Mouse (Mus musculus) heart, embryonic 13.5 days (tissue): Measurements from ENCODE around the gene Mgat4c. TPM values are rescaled to one million over a fixed set of nuclear protein-coding genes. Genes with fewer than 3 reads are reported as not detected.
"Not testable (repeated sequence)": the region's sequence is repeated elsewhere in the genome, so short reads cannot be mapped to it uniquely, and the experiment has no call there.

Experiments used
- ATAC-seq: fragments of 200-750 bp; cut with Nextera tagmentation; 2 replicates; pipeline ENCODE4 v1.8.0; 2017; ENCODE audit warnings: moderate TSS enrichment; ENCODE audit not compliant: insufficient number of reproducible peaks, low FRiP score, low TSS enrichment; ENCODE audit errors: extremely low read depth
- H3K27ac ChIP-seq: fragments of 300-500 bp; sonication (generic); replicated peaks from 2 replicates; pipeline ENCODE4 v1.5.1; 2015; ENCODE audit warnings: moderate library complexity, mild to moderate bottlenecking, inconsistent platforms
- H3K27me3 ChIP-seq: fragments of 300-500 bp; sonication (generic); replicated peaks from 2 replicates; pipeline ENCODE4 v1.6.1; 2015; ENCODE audit warnings: mild to moderate bottlenecking, inconsistent platforms
- H3K36me3 ChIP-seq: fragments of 300-500 bp; sonication (generic); 2 replicates; pipeline ENCODE4 v1.6.1; 2015; ENCODE audit warnings: mild to moderate bottlenecking, inconsistent platforms
- H3K4me1 ChIP-seq: fragments of 300-500 bp; sonication (generic); 2 replicates; pipeline ENCODE4 v1.6.1; 2015; ENCODE audit warnings: inconsistent platforms
- H3K4me2 ChIP-seq: fragments of 300-500 bp; sonication (generic); 2 replicates; pipeline ENCODE4 v1.6.1; 2015; ENCODE audit warnings: inconsistent platforms, mild to moderate bottlenecking, moderate library complexity
- H3K4me3 ChIP-seq: fragments of 300-500 bp; sonication (generic); 2 replicates; pipeline ENCODE4 v1.5.1; 2015; ENCODE audit warnings: moderate library complexity, mild to moderate bottlenecking, inconsistent platforms
- H3K9ac ChIP-seq: fragments of 300-500 bp; sonication (generic); 2 replicates; pipeline ENCODE4 v1.6.1; 2015; ENCODE audit warnings: inconsistent platforms, mild to moderate bottlenecking, moderate library complexity
- H3K9me3 ChIP-seq: fragments of 300-500 bp; sonication (generic); 2 replicates; pipeline ENCODE4 v1.6.1; 2016; ENCODE audit warnings: inconsistent platforms
- WGBS: fragments of 180-500 bp; shearing (Covaris S2); methylation state at CpG from one replicate; pipeline ENCODE4 v1.1.7; 2015; ENCODE audit warnings: mixed read lengths; 5-methylcytosine and 5-hydroxymethylcytosine counted together
- microRNA-seq: library from miRNA; unstranded; fragments of <30 nt; microRNA quantifications from one replicate; pipeline ENCODE4, GENCODE M21; 2016
- polyA plus RNA-seq: library from polyadenylated mRNA; unstranded; fragments of >200 nt; fragmentation: Nextera tagmentation; extraction: Ambion mirVana; gene quantifications from 2 replicates; pipeline ENCODE4 v1.2.1, GENCODE M21; 2015

Gene Mgat4c
- polyA plus RNA-seq, 1 experiment from 2014 or later = 0.40 TPM

DNA sequence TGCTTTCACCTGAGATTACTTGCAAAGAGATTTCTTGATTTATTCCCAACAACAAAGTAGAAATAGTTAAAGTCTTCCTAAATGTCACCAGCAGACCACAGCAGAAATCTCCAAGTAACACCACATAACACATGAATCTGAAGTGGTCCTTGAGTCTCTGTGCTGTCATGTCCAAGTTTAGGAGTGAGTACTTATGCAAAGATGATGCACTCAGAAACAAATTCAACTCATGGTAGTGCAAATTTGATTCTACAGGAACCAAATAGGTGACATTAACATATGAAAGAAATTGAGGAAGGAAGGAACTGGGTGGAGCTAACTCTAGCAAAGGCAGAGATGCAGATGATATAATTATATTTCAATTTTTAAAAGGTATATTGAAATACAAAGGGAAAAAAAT, 690.8 kb downstream of the Mgat4c start:
- no peak overlapping the region for H3K4me2 ChIP-seq
- no peak overlapping the region for H3K27ac ChIP-seq
- no peak overlapping the region for H3K9ac ChIP-seq
- H3K9me3 ChIP-seq = no peaks in the 10 kb centered on the region
- no peak for ATAC-seq
- no peaks in the 10 kb centered on the region for H3K4me1 ChIP-seq
- H3K27me3 ChIP-seq = no peaks in the 10 kb centered on the region
- no peak overlapping the region for H3K4me3 ChIP-seq
- H3K36me3 ChIP-seq = no peaks in the 10 kb centered on the region

DNA sequence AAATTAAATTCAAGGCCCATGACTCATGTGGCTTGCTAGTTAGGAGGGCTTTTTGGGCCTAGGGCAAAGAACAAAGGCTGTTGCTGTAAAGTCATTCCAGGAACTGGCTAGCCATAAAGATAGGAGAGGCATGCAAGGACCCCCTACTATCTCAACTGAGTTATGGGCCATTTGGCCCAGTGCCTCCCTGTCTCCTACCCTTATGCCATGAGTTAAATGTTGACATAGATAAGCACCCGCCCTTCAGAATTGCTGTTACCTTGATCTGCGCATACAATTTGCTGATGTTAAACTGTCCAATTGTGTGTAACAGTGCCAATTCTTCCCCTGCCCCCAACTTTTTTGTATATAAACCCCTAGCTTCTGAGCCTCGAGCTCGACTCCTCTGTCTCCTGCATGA, 692.8 kb downstream of the Mgat4c start:
- Histone ChIP-seq H3K9ac (no peak overlapping the region), H3K9me3 (no peaks in the 10 kb centered on the region), H3K4me3 (no peak overlapping the region), H3K4me1 (no peaks in the 10 kb centered on the region), H3K36me3 (no peaks in the 10 kb centered on the region), H3K27ac (no peak overlapping the region), H3K4me2 (no peak overlapping the region), H3K27me3 (no peaks in the 10 kb centered on the region)
- 65% methylated on average over 4 of the region's 4 CpGs for WGBS
- no peak for ATAC-seq

DNA sequence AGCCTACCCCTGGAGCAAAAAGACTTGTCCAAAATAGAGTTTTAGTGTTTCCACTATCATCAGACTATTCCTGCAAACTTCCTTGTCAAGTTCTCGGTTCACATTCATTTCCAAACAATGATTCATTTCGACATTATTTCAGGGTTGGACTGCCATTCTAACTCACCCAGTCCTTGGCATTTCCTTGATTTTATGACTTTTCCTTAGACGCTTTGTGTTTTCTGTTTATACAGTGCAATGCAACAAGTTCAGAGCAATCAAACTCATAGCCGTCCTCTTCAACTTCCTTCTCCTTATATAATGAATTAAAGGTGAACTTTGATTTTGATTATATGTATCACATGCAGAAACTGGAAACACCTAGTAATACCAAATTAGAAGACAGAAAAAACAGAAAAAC, 696.1 kb downstream of the Mgat4c start:
- Histone ChIP-seq H3K27me3 (no peaks in the 10 kb centered on the region), H3K4me1 (no peaks in the 10 kb centered on the region), H3K4me3 (no peak overlapping the region), H3K9ac (no peak overlapping the region), H3K9me3 (no peaks in the 10 kb centered on the region), H3K36me3 (no peaks in the 10 kb centered on the region), H3K27ac (no peak overlapping the region), H3K4me2 (no peak overlapping the region)
- no peak for ATAC-seq
- 68% methylated on average over 4 of the region's 4 CpGs for WGBS

DNA sequence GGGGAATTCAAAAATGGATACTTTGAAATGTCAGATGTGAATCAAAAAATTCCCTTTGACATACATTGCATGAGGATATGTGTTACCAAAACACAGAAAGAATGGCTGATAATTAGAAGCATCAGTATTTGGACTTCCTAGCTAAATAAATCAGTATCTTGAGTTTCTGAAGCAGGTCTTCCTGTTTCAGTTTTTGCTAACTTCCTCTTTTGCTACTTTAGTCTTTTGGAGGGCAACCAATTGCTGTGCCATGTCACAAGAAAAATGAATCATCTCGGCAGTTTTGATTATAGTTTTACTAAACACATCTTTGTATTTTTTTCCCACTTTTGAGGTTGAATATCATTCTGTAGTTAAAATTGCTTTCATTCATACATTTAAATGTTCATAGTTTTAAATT, 707.9 kb downstream of the Mgat4c start:
- Histone ChIP-seq H3K4me1 (no peaks in the 10 kb centered on the region), H3K4me2 (no peak overlapping the region), H3K9me3 (no peaks in the 10 kb centered on the region), H3K36me3 (no peaks in the 10 kb centered on the region), H3K9ac (no peak overlapping the region), H3K27ac (no peak overlapping the region), H3K4me3 (no peak overlapping the region), H3K27me3 (no peaks in the 10 kb centered on the region)
- 65% methylated on average over 1 of the region's 1 CpGs for WGBS
- no peak for ATAC-seq

DNA sequence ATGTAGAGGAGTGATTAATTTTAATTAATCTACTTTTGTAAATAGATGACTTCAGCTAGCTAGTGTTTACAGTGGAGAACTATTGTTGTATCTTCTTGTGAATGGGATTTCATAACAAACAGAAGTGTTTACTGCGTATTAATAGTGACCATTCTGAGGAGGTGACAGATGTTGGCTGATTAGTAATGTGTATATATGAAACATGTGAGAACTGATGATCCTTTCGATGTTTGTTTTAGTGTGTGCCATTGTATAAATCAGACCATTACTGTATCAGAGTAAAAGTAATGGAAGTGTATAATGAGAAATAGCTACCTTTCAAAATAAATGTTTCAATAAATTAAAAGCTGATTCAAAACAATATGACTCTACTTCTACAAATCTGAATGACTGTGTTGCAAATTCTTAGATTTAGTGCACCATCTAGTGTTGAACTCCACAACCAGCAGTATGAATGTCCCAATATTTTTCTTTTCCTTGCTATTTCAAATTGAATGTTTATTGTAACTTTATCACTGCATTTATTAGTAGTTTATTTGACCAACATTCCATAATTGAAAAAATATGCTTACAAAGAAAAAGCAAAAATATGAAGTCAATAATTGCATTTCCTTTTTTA, 736.5 kb downstream of the Mgat4c start:
- WGBS = 66% methylated on average over 2 of the region's 2 CpGs
- Histone ChIP-seq H3K4me2 (no peak overlapping the region), H3K4me1 (no peaks in the 10 kb centered on the region), H3K27ac (no peak overlapping the region), H3K27me3 (no peaks in the 10 kb centered on the region), H3K9ac (no peak overlapping the region), H3K9me3 (no peaks in the 10 kb centered on the region), H3K36me3 (no peaks in the 10 kb centered on the region), H3K4me3 (no peak overlapping the region)
- ATAC-seq = no peak

DNA sequence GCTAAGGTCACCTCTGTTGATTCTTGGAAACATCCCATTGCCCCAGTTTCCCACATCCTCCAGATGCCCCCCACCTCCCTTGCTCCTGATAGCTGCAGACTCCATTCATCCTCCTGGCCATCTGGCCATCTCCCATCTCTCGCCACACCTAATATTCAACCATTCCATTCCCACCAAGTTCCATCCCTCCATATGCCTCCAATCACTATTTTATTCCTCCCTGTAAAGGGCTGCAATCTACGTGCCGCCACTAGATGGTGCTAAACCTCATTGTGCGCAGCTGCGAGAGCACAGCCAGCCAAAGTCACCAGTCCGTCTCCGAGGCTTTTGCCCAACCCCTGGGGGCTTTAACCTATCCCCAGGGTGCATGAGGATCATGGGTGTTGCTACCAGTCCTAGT, 753.8 kb downstream of the Mgat4c start:
- not testable (repeated sequence) for H3K36me3 ChIP-seq, H3K4me3 ChIP-seq, ATAC-seq, H3K9ac ChIP-seq, H3K27ac ChIP-seq, H3K4me1 ChIP-seq, H3K9me3 ChIP-seq, H3K27me3 ChIP-seq
- 0 out of 2 replicates have a peak overlapping the region, but pooled peaks have one; percentile 54 for H3K4me2 ChIP-seq
- 3% methylated on average over 7 of the region's 7 CpGs for WGBS

DNA sequence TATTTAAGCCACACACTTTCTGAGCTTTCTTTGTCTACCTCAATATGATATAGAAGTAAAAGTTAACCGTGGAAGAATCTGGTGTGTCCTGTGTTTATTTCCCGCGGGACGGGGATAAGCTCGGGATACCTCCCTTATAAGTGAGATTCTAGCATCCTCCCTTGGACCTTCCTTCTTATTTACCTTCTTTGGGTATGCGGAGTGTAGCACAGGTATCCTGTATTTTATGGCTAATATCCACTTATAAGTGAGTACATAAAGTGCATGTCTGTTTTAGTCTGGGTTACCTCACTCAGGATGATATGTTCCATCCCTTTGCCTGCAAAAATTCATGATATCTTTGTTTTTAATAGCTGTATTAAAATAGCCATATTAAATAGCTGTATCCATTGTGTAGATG, 754.2 kb downstream of the Mgat4c start:
- H3K27ac ChIP-seq, H3K9me3 ChIP-seq, H3K4me1 ChIP-seq, H3K9ac ChIP-seq, ATAC-seq, H3K27me3 ChIP-seq, H3K36me3 ChIP-seq: not testable (repeated sequence)
- Histone ChIP-seq H3K4me2 (peak overlapping the region; percentile 54), H3K4me3 (peak overlapping the region; percentile 17; the same call in 1 of the 2 replicates)
- 37% methylated on average over 6 of the region's 6 CpGs for WGBS

Small RNA genes within 50 kb of the gene (microRNA-seq; reads per million reads assigned to microRNA genes)
- gene Mir3059 = not detected
